Mouse (Mus musculus) urinary bladder, postnatal 25 days (tissue): ENCODE measurements around the gene Reg4.

ENCODE experiments used
- DNase-seq: peaks from one replicate; pipeline ENCODE4 v3.0.0; 2022; ENCODE audit warnings: low spot score

Reg4 gene

GRCm38 (mm10) chr3:98221856-98222255, at the start of gene Reg4:
Gene Reg4 (plus strand): TSS chr3:98222156.
- DNase-seq: no peak

DNA sequence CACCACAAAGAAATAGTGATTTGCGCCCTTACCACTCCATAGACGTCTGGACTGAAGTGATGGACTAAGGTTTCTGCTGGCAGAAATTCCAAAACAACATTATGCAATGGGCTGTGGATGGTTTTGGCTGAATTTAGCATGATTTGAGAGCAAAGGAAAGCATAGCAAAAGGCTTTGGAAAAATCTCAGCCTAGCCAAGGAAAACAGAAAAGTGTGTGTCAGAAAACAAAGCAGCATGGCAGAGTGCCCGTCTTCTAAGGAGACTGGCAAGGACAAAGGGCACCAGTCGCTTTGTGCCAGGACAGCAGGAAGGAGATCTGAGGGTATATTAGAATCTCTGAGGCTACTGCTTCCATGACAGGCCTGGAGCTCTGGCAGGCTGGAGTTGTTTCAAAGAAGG, 43.6 kb upstream of the Reg4 start:
- no peak for DNase-seq

GRCm38 (mm10) chr3:98180805-98181204, 41.2 kb upstream of the Reg4 start:
- peak; percentile 57 for DNase-seq

GRCm38 (mm10) chr3:98185163-98185714, 36.7 kb upstream of the Reg4 start:
- DNase-seq: no peak

DNA sequence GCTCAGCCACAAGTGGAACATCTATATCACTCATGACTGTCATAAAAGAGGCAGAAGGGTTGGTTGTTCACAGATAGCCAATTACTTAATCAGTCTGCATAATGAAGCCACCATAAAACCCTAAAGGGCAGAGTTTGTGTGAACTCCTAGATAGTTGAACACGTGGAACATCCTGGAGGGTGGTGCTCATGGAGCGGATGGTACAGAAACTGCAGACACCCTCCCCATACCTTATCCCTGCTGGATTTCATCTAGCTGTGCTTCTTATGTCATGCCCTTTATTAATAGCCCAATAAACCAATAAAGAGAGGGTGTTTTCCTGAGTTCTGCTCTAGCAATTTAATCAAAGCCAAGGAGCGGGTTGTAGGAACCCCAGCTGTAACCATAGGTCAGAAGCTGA, 34.2 kb upstream of the Reg4 start:
- DNase-seq: no peak

DNA sequence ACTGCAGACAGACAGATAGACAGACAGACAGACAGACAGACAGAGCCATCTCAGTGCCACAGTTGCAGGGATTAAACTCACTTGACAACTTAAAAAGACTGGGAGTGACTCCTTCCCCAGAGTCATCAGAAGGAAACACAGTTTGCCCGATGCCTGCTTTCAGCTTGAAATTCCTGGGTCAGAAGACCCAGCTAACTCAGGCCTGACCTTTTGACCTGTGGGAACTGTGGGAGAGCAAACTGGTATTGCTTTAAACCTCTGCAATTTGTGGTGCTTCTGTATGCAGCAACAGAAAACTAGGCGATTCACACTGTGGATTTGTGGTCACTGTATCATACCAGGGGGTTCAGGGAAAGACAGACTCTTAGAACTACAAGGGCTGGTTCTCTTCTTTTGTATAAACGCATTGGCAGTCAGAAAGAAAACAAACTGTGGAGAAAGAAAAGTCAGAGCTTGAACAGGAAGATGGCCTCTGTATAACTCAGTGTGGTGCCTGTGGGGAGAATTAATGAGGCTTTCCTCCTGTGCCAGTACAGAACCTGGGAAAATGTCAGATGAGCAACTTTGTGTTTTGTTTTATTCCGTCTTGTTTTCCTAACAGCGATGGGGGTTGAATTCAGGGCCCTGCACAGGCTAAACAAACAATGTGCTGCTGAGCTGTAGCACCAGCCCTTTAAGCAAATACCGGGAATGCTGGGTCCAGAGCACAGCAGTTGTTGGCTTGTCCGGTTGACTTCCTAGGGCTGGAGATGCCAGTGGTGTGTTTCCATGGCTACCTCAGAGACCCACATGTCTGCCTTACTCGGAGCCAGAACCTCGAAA, 24.0 kb upstream of the Reg4 start:
- no peak for DNase-seq

- no peak for DNase-seq
Measured at GRCm38 (mm10) chr3:98199747-98200146, 22.2 kb upstream of the Reg4 start.

DNA sequence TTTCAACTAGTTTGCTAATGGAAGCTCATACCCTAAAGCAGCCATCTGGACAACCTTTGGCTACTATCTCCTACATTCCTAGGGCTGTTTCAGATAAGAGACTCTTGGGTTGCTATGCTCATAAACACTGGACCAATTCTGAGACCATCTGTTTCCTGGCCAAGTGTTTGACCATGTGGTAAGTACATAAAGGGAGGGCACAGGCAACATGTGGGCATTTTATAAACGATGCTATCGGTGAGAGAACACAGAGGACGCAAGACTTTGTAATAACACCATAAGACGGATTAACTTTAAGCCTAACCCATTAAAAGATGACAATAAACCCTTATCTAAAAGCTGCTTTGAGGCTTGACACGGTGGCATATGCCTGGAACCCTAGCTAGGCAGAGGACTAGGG, 18.7 kb upstream of the Reg4 start:
- no peak for DNase-seq

- DNase-seq: no peak
Measured at GRCm38 (mm10) chr3:98206977-98207376, 15.0 kb upstream of the Reg4 start.

- no peak for DNase-seq
Measured at GRCm38 (mm10) chr3:98209161-98209560, 12.8 kb upstream of the Reg4 start.

DNA sequence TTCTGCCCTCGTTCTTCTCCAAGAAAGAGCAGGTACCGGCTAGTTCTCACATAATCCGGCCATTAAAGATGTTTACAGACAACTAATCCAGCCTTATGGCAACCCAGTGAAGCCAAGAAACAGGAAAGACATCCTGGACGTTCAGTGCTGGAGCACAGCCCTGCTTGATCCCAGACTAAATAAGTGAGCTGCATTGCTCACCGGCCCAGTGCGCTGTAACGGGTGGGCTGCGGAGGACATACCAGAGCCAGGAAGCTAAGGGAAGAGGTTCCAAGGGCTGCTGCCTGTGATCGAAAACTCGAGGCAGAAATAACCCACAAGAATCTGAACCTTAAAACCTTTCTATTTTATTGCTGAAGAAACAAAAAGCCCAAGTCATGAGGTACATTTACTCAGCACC, 11.1 kb upstream of the Reg4 start:
- DNase-seq: no peak

DNA sequence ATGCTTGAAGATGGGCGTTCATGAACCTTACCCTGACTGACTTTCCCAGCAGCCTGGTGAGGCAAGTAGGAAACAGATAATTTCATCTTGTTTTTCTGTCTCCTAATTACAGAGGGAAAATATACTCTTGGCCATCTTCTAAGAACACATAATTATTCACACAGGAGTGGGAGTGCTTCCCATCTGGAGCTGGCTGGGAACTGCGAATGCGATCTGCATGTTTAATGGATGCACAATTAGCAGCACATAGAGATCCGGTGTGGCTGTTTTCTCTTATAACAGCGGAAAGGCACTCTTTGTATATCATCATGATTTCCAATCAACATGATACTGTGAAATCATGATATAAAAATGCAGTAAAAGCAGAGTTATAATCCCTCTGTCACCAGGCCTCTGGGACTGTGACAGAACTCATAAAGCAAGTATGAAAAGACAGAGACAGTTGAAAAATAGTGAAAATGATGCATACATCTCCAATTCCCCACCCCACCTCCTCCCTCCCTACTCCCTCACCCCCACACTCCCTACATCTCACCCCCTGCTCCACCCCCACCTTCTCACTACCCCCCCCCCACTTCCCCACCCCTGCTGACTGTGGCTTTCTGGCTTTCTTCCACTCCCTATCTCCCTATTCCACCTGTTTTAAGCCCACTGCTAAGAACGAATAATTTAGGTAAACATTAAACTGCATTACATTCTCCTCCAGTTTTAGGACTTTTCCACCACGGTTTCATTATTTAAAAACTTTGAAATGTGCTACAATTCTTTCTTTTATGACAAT, 10.5 kb upstream of the Reg4 start:
- DNase-seq: no peak

GRCm38 (mm10) chr3:98216296-98216695, 5.7 kb upstream of the Reg4 start:
- DNase-seq: no peak

DNA sequence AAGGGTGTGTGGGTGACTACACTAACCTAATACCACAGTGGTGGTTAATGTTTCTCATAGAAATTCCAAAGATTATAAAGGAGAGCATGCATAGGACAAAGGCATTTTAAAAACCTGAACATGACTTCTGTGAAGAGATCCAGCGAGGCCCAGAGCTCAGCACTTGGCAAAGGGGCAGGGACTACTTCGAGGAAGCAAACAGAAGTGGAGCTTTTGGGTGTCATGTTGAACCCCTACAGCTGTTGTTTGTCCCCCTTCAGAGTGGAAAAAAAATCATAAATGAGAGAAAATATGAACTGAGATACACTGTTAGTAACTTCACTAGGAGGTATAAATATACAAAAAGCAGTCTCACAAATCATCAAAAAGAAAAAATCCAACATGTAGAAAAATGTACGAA, 1.3 kb downstream of the Reg4 start:
- no peak for DNase-seq

- DNase-seq: peak; percentile 59
Measured at GRCm38 (mm10) chr3:98223783-98224580, 2.0 kb downstream of the Reg4 start.

GRCm38 (mm10) chr3:98224975-98225374, 3.0 kb downstream of the Reg4 start:
- DNase-seq: no peak

GRCm38 (mm10) chr3:98225746-98226145, 3.8 kb downstream of the Reg4 start:
- DNase-seq: no peak

- DNase-seq: peak; percentile 83
Measured at GRCm38 (mm10) chr3:98226988-98227610, 5.1 kb downstream of the Reg4 start.

DNA sequence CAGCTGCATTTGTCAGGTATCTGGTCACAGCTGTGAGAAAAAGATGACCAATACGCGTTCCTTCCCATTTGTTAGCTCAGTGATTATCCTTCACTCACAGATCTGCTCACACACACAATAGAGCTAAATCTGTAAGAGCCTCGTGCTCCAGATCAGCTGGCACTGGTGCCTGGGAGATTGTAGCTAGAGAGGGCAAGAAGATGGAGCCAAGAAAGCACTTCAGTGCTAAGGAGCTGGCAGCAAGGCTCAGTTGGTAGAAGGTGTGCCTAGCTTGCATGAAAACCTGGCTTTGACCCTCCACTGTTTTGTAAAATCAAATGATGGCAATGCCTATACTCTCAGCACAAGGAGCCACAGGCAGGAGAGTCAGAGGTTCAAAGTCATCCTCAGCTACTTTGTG, 5.8 kb downstream of the Reg4 start:
- DNase-seq: no peak

GRCm38 (mm10) chr3:98229943-98230342, 8.0 kb downstream of the Reg4 start:
- DNase-seq: no peak

DNA sequence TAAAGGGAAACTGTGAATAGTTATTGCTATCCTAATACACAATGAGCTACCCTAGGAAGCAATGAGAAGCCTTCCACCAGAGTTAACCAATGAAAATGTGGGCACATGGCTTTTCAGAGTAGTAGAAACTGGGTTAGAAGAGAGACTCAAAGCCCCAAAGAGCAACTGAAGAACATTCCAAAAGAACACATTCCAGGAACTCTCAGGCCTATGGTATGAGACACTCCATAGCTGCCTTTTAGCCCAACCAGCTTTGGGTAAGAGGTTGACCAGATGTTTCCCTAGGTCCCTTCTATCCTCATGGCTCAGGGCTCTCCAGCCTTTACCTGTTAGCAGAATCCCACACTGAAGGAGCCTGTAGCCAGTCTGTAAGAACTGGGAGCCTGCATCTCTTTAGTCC, 11.5 kb downstream of the Reg4 start:
- DNase-seq: no peak

- DNase-seq: no peak
Measured at GRCm38 (mm10) chr3:98236266-98236665, 14.3 kb downstream of the Reg4 start.
